Mouse (Mus musculus) bone marrow, adult 2 months (tissue): Measurements from ENCODE around the gene Zfp94.

ENCODE experiments used
- CTCF ChIP-seq: fragments of 200-500 bp; IDR thresholded peaks from 2 replicates; pipeline ENCODE4 v1.5.1; 2011; ENCODE audit warnings: low read length, control low read depth; ENCODE audit not compliant: control insufficient read depth, insufficient read depth
- POLR2A ChIP-seq: fragments of 200-500 bp; IDR thresholded peaks from 2 replicates; pipeline ENCODE4 v1.6.1; 2011; ENCODE audit warnings: low read depth, mild to moderate bottlenecking, control low read depth, low read length, borderline replicate concordance; ENCODE audit not compliant: control insufficient read depth

DNA sequence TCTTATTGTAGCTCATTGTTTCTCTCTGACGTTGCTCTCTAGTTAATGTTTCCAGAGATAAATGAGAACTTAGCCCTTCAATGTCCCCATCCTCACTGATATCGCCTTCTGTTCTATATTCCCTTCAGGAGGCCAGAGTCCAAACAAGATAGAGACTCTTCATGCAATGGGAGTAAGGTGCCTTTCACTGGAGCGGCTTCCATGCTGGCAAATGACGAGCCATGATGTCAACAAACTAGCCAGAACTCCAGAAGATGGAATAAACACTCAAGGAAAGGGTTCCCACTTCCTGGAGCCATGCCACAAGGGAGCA lies 56.5 kb downstream of the Zfp94 start:
- TF ChIP-seq CTCF (no peak), POLR2A (no peak)
